Mouse (Mus musculus): Measurements from ENCODE around the gene Gns.

- TF ChIP-seq CTCF (IDR thresholded peaks at IDR 0.05; ENCODE audit: low read depth) (no peak), EP300 (optimal IDR thresholded peaks at IDR 0.05) (no peak)
Observed at GRCm38 (mm10) chr10:121381280-121381679, 16.4 kb downstream of the Gns start.
